Mouse (Mus musculus) lung, postnatal 10 days (tissue): ENCODE measurements at regions not wholly inside any gene's neighbourhood (a gene's known extent, or its start where the extent isn't known, plus 50 kb on each side); places are given as distances from the start of the nearest gene placed in this dataset.

Experiments used
- DNase-seq: peaks from one replicate; pipeline ENCODE4 v3.0.0; 2021

GRCm38 (mm10) chr15:36884671-36885365 lies 122.8 kb downstream of the Zfp706 start:
- peak; percentile 45 for DNase-seq

GRCm38 (mm10) chr15:36884074-36884473 lies 123.5 kb downstream of the Zfp706 start:
- no peak for DNase-seq

- no peak for DNase-seq
Measured at GRCm38 (mm10) chr15:36883156-36883555, 124.4 kb downstream of the Zfp706 start.

GRCm38 (mm10) chr15:36881576-36881975 lies 126.0 kb downstream of the Zfp706 start:
- DNase-seq, result no peak

- no peak for DNase-seq
Measured at GRCm38 (mm10) chr15:36880602-36881001, 127.0 kb downstream of the Zfp706 start.

GRCm38 (mm10) chr15:36879587-36879986 lies 128.0 kb downstream of the Zfp706 start:
- no peak for DNase-seq

- no peak for DNase-seq
Measured at GRCm38 (mm10) chr15:36878960-36879359, 128.6 kb downstream of the Zfp706 start.

GRCm38 (mm10) chr15:36878276-36878675 lies 129.3 kb downstream of the Zfp706 start:
- DNase-seq, result no peak

- no peak for DNase-seq
Measured at GRCm38 (mm10) chr15:36877501-36877900, 130.1 kb downstream of the Zfp706 start.

GRCm38 (mm10) chr15:36875980-36876778 lies 131.4 kb downstream of the Zfp706 start:
- DNase-seq, result peak; percentile 48

- no peak for DNase-seq
Measured at GRCm38 (mm10) chr15:36874555-36874954, 133.0 kb downstream of the Zfp706 start.

- no peak for DNase-seq
Measured at GRCm38 (mm10) chr15:36873884-36874243, 133.7 kb downstream of the Zfp706 start.

- peak; percentile 86 for DNase-seq
Measured at GRCm38 (mm10) chr15:36873058-36873883, 134.3 kb downstream of the Zfp706 start.

GRCm38 (mm10) chr15:36872566-36872965 lies 135.0 kb downstream of the Zfp706 start:
- DNase-seq, result no peak

GRCm38 (mm10) chr15:36870717-36871116 lies 136.9 kb downstream of the Zfp706 start:
- DNase-seq, result no peak

- no peak for DNase-seq
Measured at GRCm38 (mm10) chr15:36870094-36870493, 137.5 kb downstream of the Zfp706 start.

- peak; percentile 59 for DNase-seq
Measured at GRCm38 (mm10) chr15:36866088-36866487, 141.5 kb downstream of the Zfp706 start.

GRCm38 (mm10) chr15:36865332-36865731 lies 142.2 kb downstream of the Zfp706 start:
- DNase-seq, result peak; percentile 35

- no peak for DNase-seq
Measured at GRCm38 (mm10) chr15:36864046-36864445, 143.5 kb downstream of the Zfp706 start.

GRCm38 (mm10) chr15:36858711-36859110 lies 148.9 kb downstream of the Zfp706 start:
- no peak for DNase-seq

- DNase-seq, result no peak
Measured at GRCm38 (mm10) chr15:36857622-36858021, 150.0 kb downstream of the Zfp706 start.

GRCm38 (mm10) chr15:36855550-36856131 lies 151.9 kb downstream of the Zfp706 start:
- peak; percentile 86 for DNase-seq

- peak; percentile 74 for DNase-seq
Measured at GRCm38 (mm10) chr15:36854900-36855321, 152.7 kb downstream of the Zfp706 start.
